Mouse (Mus musculus) left cerebral cortex, postnatal 10 days (tissue): ENCODE data around the gene Usp21. TPM values are rescaled to one million over a fixed set of nuclear protein-coding genes. Genes with fewer than 3 reads are reported as not detected.

ENCODE experiments used
- DNase-seq, 2 experiments: peaks; one replicate each; pipeline ENCODE4 v3.0.0; 2021 to 2022; ENCODE audit warnings: low spot score in 2 of 2, mixed read lengths in 1 of 2; ENCODE audit errors: extremely low spot score in 1 of 2
- intact Hi-C: fragments of 180-260 bp; cut with DNase I; formaldehyde crosslinking; loops from one replicate; pipeline ENCODE4 v1.15.1; 2025
- total RNA-seq, 2 experiments: library from RNA; stranded (reverse); gene quantifications; 2 replicates each; pipeline ENCODE4 v1.2.3; 2021

The Usp21 gene
- total RNA-seq, 2 experiments from 2014 or later = 51.5 to 53.4 TPM

- DNase-seq = no peak
- intact Hi-C loops = no loop called here
These were observed 537 bp upstream of the Usp21 start for GRCm38 (mm10) chr1:171288328-171288727.

GRCm38 (mm10) chr1:171286517-171286916 lies 1.3 kb downstream of the Usp21 start:
- no peak for DNase-seq
- intact Hi-C loops = no loop called here

- intact Hi-C loops = no loop called here
- peak in 1 of 2 experiments; percentile 62 for DNase-seq
These were observed 2.5 kb downstream of the Usp21 start for GRCm38 (mm10) chr1:171285096-171285892.

- intact Hi-C loops = no loop called here
These were observed 3.3 kb downstream of the Usp21 start for GRCm38 (mm10) chr1:171284491-171284890.

GRCm38 (mm10) chr1:171283188-171284160 lies 4.3 kb downstream of the Usp21 start:
- intact Hi-C loops = no loop called here
- DNase-seq = no peak

More at GRCm38 (mm10) chr1:171284491-171284890, 3.3 kb downstream of the Usp21 start:
- no peak for DNase-seq

- intact Hi-C loops = no loop called here
These were observed 5.5 kb downstream of the Usp21 start for GRCm38 (mm10) chr1:171282086-171282805.

GRCm38 (mm10) chr1:171281528-171281923 lies 6.3 kb downstream of the Usp21 start:
- intact Hi-C loops = no loop called here

More at GRCm38 (mm10) chr1:171282086-171282805, 5.5 kb downstream of the Usp21 start:
- no peak for DNase-seq

GRCm38 (mm10) chr1:171280916-171281527 lies 6.8 kb downstream of the Usp21 start, which contains the start of gene Ppox:
Ppox (minus strand) TSS chr1:171281186.
- intact Hi-C loops = no loop called here
- DNase-seq = peak; percentile 92 to 96

More at GRCm38 (mm10) chr1:171281528-171281923, 6.3 kb downstream of the Usp21 start:
- peak; percentile 54 to 83 for DNase-seq

GRCm38 (mm10) chr1:171280250-171280915 lies 7.4 kb downstream of the Usp21 start:
- no peak for DNase-seq
- intact Hi-C loops = no loop called here

GRCm38 (mm10) chr1:171279721-171280120 lies 8.1 kb downstream of the Usp21 start:
- intact Hi-C loops = no loop called here
- no peak for DNase-seq

- intact Hi-C loops = no loop called here
- DNase-seq = no peak
These were observed 8.6 kb downstream of the Usp21 start for GRCm38 (mm10) chr1:171279012-171279705.

GRCm38 (mm10) chr1:171278436-171278835 lies 9.4 kb downstream of the Usp21 start:
- intact Hi-C loops = no loop called here

GRCm38 (mm10) chr1:171277736-171278135 lies 10.1 kb downstream of the Usp21 start:
- intact Hi-C loops = no loop called here
- no peak for DNase-seq

More at GRCm38 (mm10) chr1:171278436-171278835, 9.4 kb downstream of the Usp21 start:
- DNase-seq = no peak

- intact Hi-C loops = no loop called here
- no peak for DNase-seq
These were observed 11.6 kb downstream of the Usp21 start for GRCm38 (mm10) chr1:171276110-171276748.

- no peak for DNase-seq
- intact Hi-C loops = no loop called here
These were observed 12.6 kb downstream of the Usp21 start for GRCm38 (mm10) chr1:171275144-171275734.

- DNase-seq = no peak
- intact Hi-C loops = no loop called here
These were observed 13.6 kb downstream of the Usp21 start for GRCm38 (mm10) chr1:171274171-171274570.
